Mouse (Mus musculus): ENCODE measurements around the gene Ppp1r1b.

Gene Ppp1r1b

DNA sequence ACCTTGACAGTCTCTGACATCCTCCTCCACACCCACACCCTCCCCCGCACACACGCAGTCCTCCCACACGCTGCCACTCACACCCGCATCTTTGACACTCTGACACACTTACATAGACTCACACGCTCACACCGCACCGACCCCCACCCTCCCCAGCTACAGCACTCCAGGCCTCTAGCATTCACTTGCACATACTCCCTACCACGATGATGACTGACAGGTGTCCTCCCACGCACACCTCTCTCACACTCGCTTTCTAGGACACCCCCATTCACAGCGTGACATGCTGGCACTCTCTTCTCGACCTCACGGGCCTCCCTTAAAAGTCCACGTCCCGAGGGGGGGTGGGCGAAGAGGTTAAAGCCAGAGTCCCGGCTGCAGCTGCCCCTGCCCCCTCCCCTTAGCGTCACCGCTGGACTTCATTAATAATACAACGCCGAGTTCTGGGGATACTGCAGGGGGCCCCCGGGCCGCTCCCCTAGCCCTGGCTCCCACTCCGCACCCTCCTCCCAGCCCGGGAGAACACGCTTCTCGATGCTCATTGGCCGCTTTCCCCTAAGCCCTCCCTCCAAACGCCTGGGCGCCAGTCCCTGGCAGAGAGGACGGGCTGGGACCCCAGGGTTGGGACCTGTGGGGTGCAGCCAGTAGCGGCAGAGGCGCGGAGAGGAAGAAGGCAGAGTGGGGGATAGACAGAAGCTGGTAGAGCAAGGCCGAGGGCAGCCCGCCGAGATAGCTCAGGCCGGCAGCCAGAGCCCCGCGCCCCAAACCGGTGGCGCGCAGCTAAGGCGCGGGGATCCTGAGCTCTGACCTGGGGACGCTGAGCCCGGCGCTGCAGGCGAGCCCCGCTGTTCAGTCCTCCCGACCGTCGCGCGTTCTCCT lies at the start of gene Ppp1r1b:
Gene Ppp1r1b (plus strand): TSS at position 322 of the 879 bp plus-strand sequence.
- DNase-seq (ENCODE audit: low read depth): peak; percentile 58

GRCm38 (mm10) chr11:98298484-98299205 lies 49.6 kb upstream of the Ppp1r1b start:
- no peak for DNase-seq (ENCODE audit: low read depth)

DNA sequence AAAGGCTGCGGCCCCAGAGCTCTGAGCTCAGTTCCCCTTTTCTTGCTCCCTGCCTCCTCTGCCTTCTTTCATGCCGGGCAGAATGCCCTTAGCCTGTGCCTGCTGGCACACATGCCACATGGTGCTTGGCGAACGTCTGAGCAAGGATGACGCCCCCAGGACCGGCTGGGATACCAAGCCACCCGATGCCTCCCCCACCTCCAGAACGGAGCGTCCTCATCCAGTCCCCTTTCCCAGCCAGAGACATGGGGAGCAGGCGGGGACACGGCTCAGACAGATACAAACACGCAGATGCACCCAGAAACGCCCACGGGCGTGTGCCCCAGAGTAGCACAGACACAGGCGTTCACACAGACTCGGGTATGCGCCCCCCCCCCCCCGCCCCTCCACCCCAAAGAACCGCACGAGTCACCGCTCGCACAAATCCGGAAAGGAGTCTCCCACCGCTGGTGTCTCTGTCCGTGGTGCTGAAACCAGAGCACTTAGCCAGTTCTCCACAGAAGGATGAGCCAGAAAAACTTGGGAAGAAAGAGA lies 34.3 kb upstream of the Ppp1r1b start:
- DNase-seq (ENCODE audit: low read depth): peak; percentile 39

DNA sequence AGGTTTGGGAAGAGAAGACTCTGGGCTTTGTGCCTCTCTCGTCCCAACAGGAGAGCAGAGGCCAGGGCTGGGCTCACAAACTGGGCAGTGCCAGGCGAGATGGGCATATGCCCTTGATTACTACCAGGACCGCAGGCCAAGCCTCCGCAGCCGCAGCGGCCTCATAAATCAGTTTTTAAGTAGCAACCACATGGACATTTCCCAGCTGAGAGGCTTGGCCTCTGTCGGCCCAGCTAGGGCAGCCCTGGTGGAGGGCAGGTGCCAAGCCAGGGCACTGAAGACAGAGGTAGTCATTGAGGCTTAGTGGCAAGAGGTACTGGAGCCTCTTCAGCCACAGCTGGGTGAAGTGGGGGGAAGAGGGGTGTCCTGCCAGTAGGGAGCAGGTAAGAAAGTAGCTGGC lies 30.7 kb upstream of the Ppp1r1b start:
- no peak for DNase-seq (ENCODE audit: low read depth)

GRCm38 (mm10) chr11:98318421-98319116 lies 29.6 kb upstream of the Ppp1r1b start:
- DNase-seq (ENCODE audit: low read depth): no peak

DNA sequence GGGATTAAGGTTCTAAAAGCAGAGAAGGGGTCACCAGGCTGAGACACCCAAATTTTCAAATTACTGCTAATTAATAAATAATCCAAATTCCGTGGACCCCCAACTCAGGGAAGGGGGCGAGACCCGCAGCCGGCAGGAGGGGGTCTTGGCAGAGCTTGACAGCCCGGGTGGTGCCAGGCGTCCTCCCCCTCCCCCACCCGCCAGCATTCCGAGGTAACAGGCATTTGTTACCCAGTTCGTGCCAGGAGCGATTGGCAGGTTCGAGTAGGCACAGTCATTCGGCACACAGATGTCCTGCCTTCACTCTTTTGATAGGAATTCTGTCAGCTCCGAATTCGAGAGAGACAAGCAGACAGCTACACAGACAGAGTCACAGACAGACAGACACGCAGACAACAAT lies 29.1 kb upstream of the Ppp1r1b start:
- DNase-seq (ENCODE audit: low read depth): no peak

DNA sequence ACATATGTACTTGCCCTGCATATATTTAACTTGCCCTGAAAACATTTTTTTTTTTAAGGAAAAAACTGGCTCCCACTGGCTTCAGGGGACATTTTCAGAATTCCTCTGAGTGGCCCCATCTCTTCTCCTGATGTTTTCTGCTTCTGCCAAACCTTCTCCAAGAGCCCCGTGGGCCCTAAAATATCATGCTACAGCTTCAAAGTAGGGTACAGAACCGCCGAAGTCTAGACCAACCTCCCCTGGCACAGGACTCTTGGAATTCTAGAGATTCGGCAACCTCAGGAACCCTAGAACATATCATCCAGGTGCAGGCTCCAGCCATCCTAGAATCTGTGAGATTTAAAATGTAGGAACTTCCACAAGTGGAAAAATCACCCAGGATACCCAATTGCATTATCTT lies 28.7 kb upstream of the Ppp1r1b start:
- DNase-seq (ENCODE audit: low read depth): no peak

DNA sequence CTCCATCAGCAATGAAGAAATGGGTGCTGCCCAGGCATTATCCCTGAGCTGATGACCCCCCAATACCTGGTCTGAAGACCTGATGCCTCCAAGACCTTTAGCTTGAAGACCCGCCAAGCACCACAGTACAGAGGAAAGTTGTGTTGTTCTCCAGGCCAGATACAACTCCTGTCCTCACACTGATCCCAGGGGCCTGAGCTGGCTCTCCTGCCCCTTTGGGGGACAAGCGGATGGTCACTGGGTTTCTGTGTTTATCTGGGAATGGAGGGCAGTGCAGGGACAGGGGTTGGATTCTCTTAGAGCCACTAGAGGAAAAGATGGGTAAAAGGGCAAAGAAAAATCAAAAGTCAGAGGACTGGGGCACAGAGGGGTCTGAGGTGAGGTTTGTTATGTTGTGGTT lies 28.3 kb upstream of the Ppp1r1b start:
- no peak for DNase-seq (ENCODE audit: low read depth)

DNA sequence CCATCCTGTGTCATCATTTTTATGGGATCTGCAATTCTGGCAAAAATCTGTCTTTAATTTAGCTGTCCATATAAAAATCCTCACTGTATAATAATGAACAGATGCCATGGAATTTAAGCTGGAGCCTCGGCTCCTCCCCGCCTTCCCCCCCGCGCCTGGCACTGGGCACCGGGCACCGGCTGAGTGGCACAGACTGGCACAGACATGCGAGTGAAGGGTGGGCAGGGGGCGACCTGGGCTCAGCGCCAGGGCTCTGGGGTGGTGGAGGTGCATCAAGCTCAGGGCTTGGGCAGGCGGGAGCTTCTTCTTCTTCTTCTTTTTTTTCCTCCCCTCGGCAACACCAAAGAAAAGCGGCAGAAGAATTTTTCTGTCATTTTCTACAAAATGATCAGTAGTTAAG lies 27.8 kb upstream of the Ppp1r1b start:
- DNase-seq (ENCODE audit: low read depth): no peak

DNA sequence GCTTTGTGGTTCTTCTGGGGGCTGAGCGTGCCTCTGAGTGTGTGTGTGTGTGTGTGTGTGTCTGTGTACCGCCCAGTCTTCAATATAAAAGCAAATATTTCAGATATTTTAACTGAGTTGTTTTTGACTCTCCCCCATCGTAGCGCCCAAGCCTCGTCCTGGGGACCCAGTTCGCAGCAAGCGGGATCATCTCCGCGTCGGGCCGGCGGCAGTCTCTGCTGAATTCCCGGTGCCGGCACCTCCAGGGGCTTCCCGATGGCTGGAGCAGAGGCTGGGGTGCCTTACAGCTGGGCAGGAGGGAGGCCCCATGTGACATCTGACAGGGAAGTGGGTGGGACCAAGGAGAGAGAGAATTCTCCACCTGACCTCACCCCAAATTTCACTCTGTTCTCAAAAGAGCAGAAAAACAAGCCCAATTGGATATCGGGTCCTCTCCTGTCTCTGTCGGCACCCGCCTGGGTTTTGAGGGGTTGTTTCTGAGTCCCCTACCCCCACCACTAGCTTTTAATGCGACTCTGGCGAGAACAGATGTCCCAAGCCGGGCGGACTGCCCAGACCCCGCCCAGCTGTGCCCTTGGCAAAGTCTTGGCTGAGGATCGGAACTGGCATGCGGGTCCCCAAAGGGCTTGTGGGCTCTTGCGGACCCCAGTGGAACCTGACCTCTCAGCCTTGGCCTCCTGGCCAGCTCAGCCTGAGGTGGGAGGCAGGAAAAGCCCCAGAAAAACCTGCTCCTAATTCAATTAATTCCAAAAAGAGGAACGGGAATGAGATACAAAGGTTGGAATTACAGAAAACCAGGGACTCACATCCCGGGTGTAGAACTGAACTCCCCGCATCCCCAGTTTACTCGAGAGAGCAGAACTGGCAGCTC lies 27.2 kb upstream of the Ppp1r1b start:
- DNase-seq (ENCODE audit: low read depth): no peak

DNA sequence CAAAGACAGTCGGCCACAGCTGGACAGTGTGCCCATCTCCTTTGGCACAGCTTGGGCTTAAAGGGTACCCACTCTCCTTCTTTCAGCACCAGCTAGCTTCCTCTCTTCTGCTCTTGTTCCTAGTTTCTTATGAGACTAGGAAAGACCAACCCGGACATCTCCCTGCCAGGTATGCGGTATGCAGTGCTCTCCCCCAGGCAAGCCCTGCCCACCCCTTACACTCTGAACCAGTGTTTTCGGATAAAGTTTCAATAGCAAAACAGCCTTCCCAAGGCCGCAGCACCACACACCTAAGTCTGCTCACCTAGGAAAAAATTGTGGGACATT lies 26.6 kb upstream of the Ppp1r1b start:
- DNase-seq (ENCODE audit: low read depth): no peak

GRCm38 (mm10) chr11:98322159-98322558 lies 26.0 kb upstream of the Ppp1r1b start:
- no peak for DNase-seq (ENCODE audit: low read depth)

GRCm38 (mm10) chr11:98323136-98323866 lies 24.9 kb upstream of the Ppp1r1b start:
- no peak for DNase-seq (ENCODE audit: low read depth)

GRCm38 (mm10) chr11:98323933-98324332 lies 24.3 kb upstream of the Ppp1r1b start:
- DNase-seq (ENCODE audit: low read depth): no peak

DNA sequence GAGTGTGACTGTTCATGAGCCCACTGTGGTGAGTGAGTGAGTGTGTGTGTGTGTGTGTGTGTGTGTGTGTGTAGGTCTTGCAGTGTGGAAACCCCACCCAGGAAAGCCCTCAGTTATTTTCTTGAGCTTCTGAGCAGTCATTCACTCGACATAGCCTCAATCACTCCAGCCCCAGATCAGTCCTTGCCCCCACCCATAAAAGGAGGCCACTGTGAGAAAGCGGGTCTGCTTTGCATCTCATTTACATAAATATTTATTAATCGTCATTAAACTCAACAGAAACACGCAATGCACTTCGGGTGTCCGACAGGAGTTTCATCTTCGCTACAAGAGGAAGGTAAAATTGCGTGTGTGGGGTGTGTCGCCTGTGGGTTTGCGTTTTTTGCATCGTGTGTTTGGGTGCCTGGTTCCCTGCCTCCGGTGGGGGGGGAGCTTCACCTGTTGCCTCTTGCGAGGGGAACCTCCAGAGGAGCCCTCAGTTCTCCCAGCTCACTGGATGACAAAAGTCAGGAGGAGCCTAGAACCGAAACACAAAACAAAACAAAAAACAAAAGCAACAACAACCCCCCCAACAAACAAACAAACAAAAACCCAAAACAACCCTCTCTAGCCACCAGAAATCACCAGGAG lies 22.9 kb upstream of the Ppp1r1b start:
- no peak for DNase-seq (ENCODE audit: low read depth)

GRCm38 (mm10) chr11:98325821-98326218 lies 22.4 kb upstream of the Ppp1r1b start:
- no peak for DNase-seq (ENCODE audit: low read depth)

GRCm38 (mm10) chr11:98326741-98327135 lies 21.5 kb upstream of the Ppp1r1b start:
- DNase-seq (ENCODE audit: low read depth): no peak

DNA sequence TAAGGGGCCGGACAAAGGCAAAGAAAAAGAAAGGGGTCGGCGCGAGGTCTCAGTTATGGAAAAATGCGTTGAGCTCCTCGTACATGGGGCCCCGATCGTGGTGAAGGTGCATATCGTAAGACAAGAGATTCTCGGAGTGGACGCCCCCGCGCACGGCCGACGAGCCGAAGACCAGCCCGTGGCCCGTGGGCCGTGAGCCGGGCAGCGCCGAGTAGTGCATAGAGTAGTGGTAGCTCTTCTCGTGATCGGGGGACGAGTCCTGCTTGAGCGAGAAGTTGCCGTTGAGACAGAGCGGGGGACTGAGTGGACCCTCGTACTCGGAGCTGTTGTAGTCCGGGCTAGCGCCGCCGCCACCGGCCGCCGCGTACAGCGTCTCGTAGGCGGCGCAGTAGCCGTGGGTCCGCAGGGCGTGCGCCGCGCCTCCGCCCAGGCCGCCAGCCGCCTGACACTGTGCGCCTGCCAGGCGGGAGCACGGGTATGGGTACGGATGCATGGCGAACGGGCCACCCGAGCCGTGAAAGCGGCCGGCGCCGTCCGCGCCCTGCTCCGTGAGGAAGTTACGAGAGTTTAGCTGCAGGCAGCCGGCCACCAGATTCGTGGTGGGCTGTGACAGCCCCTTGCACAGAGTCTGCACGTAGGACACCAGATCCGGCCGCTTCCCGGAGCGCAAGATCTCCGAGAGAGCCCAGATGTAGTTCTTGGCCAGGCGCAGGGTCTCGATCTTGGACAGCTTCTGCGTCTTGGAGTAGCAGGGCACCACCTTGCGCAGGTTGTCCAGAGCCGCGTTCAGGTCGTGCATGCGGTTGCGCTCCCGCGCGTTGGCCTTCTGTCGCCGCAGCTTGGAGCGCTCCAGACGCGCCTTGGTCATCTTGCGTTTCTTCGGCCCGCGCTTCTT lies 20.8 kb upstream of the Ppp1r1b start:
- DNase-seq (ENCODE audit: low read depth): no peak

- DNase-seq (ENCODE audit: low read depth): no peak
Measured at GRCm38 (mm10) chr11:98328031-98328370, 20.2 kb upstream of the Ppp1r1b start.

Measured in naive thymus-derived CD4-positive, alpha-beta T cell, adult 2 months (primary cell).